In the genomic region with DNA sequence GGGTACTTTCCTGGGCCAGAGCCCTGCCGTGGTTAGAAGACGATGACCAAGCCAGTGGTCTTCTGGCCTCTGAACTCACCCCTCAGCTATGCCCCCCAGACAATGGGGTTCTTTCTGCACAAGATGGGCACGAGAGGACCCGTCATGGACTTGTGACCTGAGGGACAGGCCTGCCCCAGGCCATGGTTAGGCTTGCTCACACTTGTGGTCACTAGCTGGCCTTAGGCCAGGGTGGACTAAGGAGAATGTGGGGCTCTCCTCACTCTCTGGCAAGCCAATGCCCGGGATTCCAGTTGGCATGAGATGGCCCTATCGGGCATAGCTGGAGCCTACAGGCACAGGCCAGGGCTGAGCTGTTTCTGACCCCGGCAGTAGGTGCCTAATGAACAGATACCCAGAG, we compare ENCODE assay signal across 30 mouse cellular contexts. TPM values are rescaled to one million over a fixed set of nuclear protein-coding genes. Genes with fewer than 3 reads are reported as not detected.
DNase-seq lines count a peak whose midpoint lies in the region; ATAC-seq and TF ChIP-seq lines count a peak whose summit lies in the region.
"Had no signal": no experiment of that assay in that cellular context is flagged by ENCODE, and none has a peak within 500 bp of the region (broad histone marks: within the 10 kb centered on the region; RNA-seq: fewer than 3 reads in every experiment).

No protein-coding gene starts in this region.

- no peak for TF ChIP-seq POLR2A in thymus, adult 2 months (IDR thresholded peaks at IDR 0.05; ENCODE audit: control insufficient read depth, extremely low read depth, insufficient read depth, low read length, poor library complexity)

- peaks cover 95% of the 10 kb centered on the region for H3K27me3 ChIP-seq in forebrain, embryonic 10.5 days (ENCODE audit: poor library complexity, severe bottlenecking)
- H3K27me3 ChIP-seq in forebrain, embryonic 13.5 days: peaks cover 69% of the 10 kb centered on the region
- H3K27me3 ChIP-seq in C2C12 (ENCODE audit: control insufficient read depth, insufficient read depth, insufficient read length): peaks cover 24% of the 10 kb centered on the region
- H3K27me3 ChIP-seq in embryonic facial prominence, embryonic 11.5 days (ENCODE audit: control insufficient read depth, insufficient read depth, low read length): peaks cover 10% of the 10 kb centered on the region
- H3K27me3 ChIP-seq in thymus, adult 2 months (ENCODE audit: control insufficient read depth, insufficient read depth, low read length): peaks cover 8% of the 10 kb centered on the region; the same call in 1 of the 2 replicates

- ATAC-seq in forebrain, embryonic 13.5 days: no peak
- ATAC-seq in embryonic facial prominence, embryonic 11.5 days (replicated peaks; ENCODE audit: insufficient number of reproducible peaks, low FRiP score, low TSS enrichment, low read depth): no peak
- ATAC-seq: forebrain, embryonic 14.5 days; liver, embryonic 12.5 days; liver, postnatal 0 days; lung, postnatal 0 days; Patski had no signal

- no peaks in the 10 kb centered on the region for H3K79me3 ChIP-seq in C2C12 (ENCODE audit: low read depth)

- no peak overlapping the region for H3K4me3 ChIP-seq in forebrain, embryonic 10.5 days
- H3K4me3 ChIP-seq in forebrain, embryonic 13.5 days: no peak overlapping the region
- H3K4me3 ChIP-seq in C2C12 (ENCODE audit: insufficient read depth, poor library complexity, severe bottlenecking): no peak overlapping the region
- no peak overlapping the region for H3K4me3 ChIP-seq in embryonic facial prominence, embryonic 11.5 days (ENCODE audit: low read depth, low read length)
- no peak overlapping the region for H3K4me3 ChIP-seq in thymus, adult 2 months (ENCODE audit: control insufficient read depth, insufficient read depth, low read length)
- H3K4me3 ChIP-seq: embryonic facial prominence, embryonic 15.5 days; hindbrain, embryonic 15.5 days; layer of hippocampus, adult 2 months; left cerebral cortex, adult 2 months; liver, embryonic 12.5 days; megakaryocyte, embryonic 14.5 days; midbrain, embryonic 13.5 days had no signal

- TF ChIP-seq CTCF in C2C12 (IDR thresholded peaks at IDR 0.05; ENCODE audit: control insufficient read depth, insufficient read depth, insufficient read length): no peak
- TF ChIP-seq CTCF in thymus, adult 2 months (IDR thresholded peaks at IDR 0.05; ENCODE audit: borderline replicate concordance, control insufficient read depth, extremely low read depth, insufficient read depth, low read length, poor library complexity): no peak

- no peaks in the 10 kb centered on the region for H3K9me3 ChIP-seq in forebrain, embryonic 10.5 days
- no peaks in the 10 kb centered on the region for H3K9me3 ChIP-seq in forebrain, embryonic 13.5 days (replicated peaks)
- no peaks in the 10 kb centered on the region for H3K9me3 ChIP-seq in embryonic facial prominence, embryonic 11.5 days (replicated peaks; ENCODE audit: control insufficient read depth, low read length)
- H3K9me3 ChIP-seq: embryonic facial prominence, embryonic 15.5 days; heart, embryonic 12.5 days; hindbrain, embryonic 15.5 days; limb, embryonic 13.5 days; liver, embryonic 12.5 days; megakaryocyte, embryonic 14.5 days; midbrain, embryonic 13.5 days; neural tube, embryonic 12.5 days had no signal

- H3ac ChIP-seq in C2C12 (ENCODE audit: control insufficient read depth, insufficient read length, low read depth): no peak overlapping the region

- no peak overlapping the region for H3K4me2 ChIP-seq in forebrain, embryonic 13.5 days
- H3K4me2 ChIP-seq in embryonic facial prominence, embryonic 11.5 days (ENCODE audit: low read depth, low read length): no peak overlapping the region
- H3K4me2 ChIP-seq: embryonic facial prominence, embryonic 15.5 days; hindbrain, embryonic 15.5 days had no signal

- WGBS in forebrain, embryonic 10.5 days: 66% methylated on average over 7 of the region's 7 CpGs
- 70% methylated on average over 7 of the region's 7 CpGs for WGBS in forebrain, embryonic 13.5 days
- 54% methylated on average over 7 of the region's 7 CpGs for WGBS in embryonic facial prominence, embryonic 11.5 days
- 87% methylated on average over 7 of the region's 7 CpGs for WGBS in thymus, adult 2 months

- H3K79me2 ChIP-seq in C2C12 (ENCODE audit: control insufficient read depth, insufficient read depth): no peaks in the 10 kb centered on the region

- no peak for DNase-seq in forebrain, embryonic 10.5 days (ENCODE audit: extremely low spot score, low spot score)
- peak; percentile 20 for DNase-seq in kidney, postnatal 10 days
- DNase-seq in kidney, adult 18-20 months: no peak
- no peak for DNase-seq in embryonic facial prominence, embryonic 11.5 days (ENCODE audit: low spot score)
- no peak for DNase-seq in right cerebral cortex, postnatal 25 days
- DNase-seq in thymus, adult 2 months: no peak
- DNase-seq: adrenal gland, postnatal 25 days; cerebellum, adult 11-12 months; heart, adult 11 months; heart, postnatal 4 days; kidney, adult 9 months; kidney, postnatal 36 days; liver, postnatal 0 days; lung, postnatal 4 days; thymus, postnatal 14 days had no signal

- peaks cover 97% of the 10 kb centered on the region for H3K4me1 ChIP-seq in forebrain, embryonic 10.5 days
- H3K4me1 ChIP-seq in forebrain, embryonic 13.5 days: peaks cover 47% of the 10 kb centered on the region
- peaks cover 26% of the 10 kb centered on the region for H3K4me1 ChIP-seq in embryonic facial prominence, embryonic 11.5 days (ENCODE audit: control insufficient read depth, insufficient read depth, low read length)
- no peaks in the 10 kb centered on the region for H3K4me1 ChIP-seq in thymus, adult 2 months (replicated peaks; ENCODE audit: control insufficient read depth, insufficient read depth, low read length)

- H3K9ac ChIP-seq in forebrain, embryonic 13.5 days: no peak overlapping the region
- H3K9ac ChIP-seq in embryonic facial prominence, embryonic 11.5 days (replicated peaks; ENCODE audit: low read length): peak overlapping the region; percentile 4; the same call in 1 of the 2 replicates
- H3K9ac ChIP-seq: embryonic facial prominence, embryonic 15.5 days; hindbrain, embryonic 15.5 days; liver, embryonic 12.5 days; liver, postnatal 0 days; midbrain, embryonic 13.5 days; neural tube, embryonic 12.5 days had no signal

- peak overlapping the region; percentile 85; the same call in 1 of the 2 replicates for H3K27ac ChIP-seq in forebrain, embryonic 10.5 days
- no peak overlapping the region for H3K27ac ChIP-seq in forebrain, embryonic 13.5 days
- H3K27ac ChIP-seq in embryonic facial prominence, embryonic 11.5 days (replicated peaks; ENCODE audit: low read depth, low read length): no peak overlapping the region
- H3K27ac ChIP-seq in thymus, adult 2 months (ENCODE audit: control insufficient read depth, insufficient read depth, low read length): no peak overlapping the region
- H3K27ac ChIP-seq: embryonic facial prominence, embryonic 15.5 days; hindbrain, embryonic 15.5 days; layer of hippocampus, adult 2 months; left cerebral cortex, adult 2 months; liver, embryonic 12.5 days; midbrain, embryonic 13.5 days; neural tube, embryonic 12.5 days had no signal

- no peaks in the 10 kb centered on the region for H3K36me3 ChIP-seq in forebrain, embryonic 10.5 days (replicated peaks)
- H3K36me3 ChIP-seq in forebrain, embryonic 13.5 days (ENCODE audit: poor library complexity, severe bottlenecking): no peaks in the 10 kb centered on the region
- no peaks in the 10 kb centered on the region for H3K36me3 ChIP-seq in C2C12 (ENCODE audit: control insufficient read depth, insufficient read depth)
- H3K36me3 ChIP-seq in embryonic facial prominence, embryonic 11.5 days (replicated peaks; ENCODE audit: control insufficient read depth, insufficient read depth, low read depth, low read length): no peaks in the 10 kb centered on the region
- H3K36me3 ChIP-seq in thymus, adult 2 months (ENCODE audit: control insufficient read depth, insufficient read depth, low read length): no peaks in the 10 kb centered on the region
- H3K36me3 ChIP-seq: embryonic facial prominence, embryonic 15.5 days; heart, embryonic 12.5 days; hindbrain, embryonic 15.5 days; limb, embryonic 13.5 days; liver, embryonic 12.5 days; midbrain, embryonic 13.5 days; neural tube, embryonic 12.5 days had no signal

TF ChIP-seq in C2C12, 6 proteins besides CTCF, POLR2A, EP300 and RAD21:
- TF ChIP-seq FOSL1 (IDR thresholded peaks at IDR 0.05; ENCODE audit: insufficient read depth, low read length, poor library complexity, severe bottlenecking) (peak; percentile 10), MAX (IDR thresholded peaks at IDR 0.05) (no peak)

RNA-seq across cellular contexts. Expression of gene Phb, which starts 22.4 kb away (rescaled TPM):
- polyA plus RNA-seq in forebrain, embryonic 10.5 days (2016; fragmentation: Nextera tagmentation; extraction: Ambion mirVana): 273 and 276 TPM in 2 replicates
- polyA plus RNA-seq in forebrain, embryonic 13.5 days (2015; fragmentation: Nextera tagmentation; extraction: Ambion mirVana): 187 and 188 TPM in 2 replicates
- polyA plus RNA-seq in C2C12 (2012; fragmentation: generic; extraction: Trizol): 396 TPM
- 244 and 253 TPM in 2 replicates for polyA plus RNA-seq in embryonic facial prominence, embryonic 11.5 days (2014; fragmentation: Nextera tagmentation; extraction: Ambion mirVana)
- 88.9 and 103 TPM in 2 replicates for polyA plus RNA-seq in thymus, adult 2 months (2012; rRNA removed)

RNA-seq across cellular contexts. Expression of gene Ngfr, which starts 56.8 kb away (rescaled TPM):
- polyA plus RNA-seq in forebrain, embryonic 10.5 days (2016; fragmentation: Nextera tagmentation; extraction: Ambion mirVana): 12.3 and 14.6 TPM in 2 replicates
- polyA plus RNA-seq in forebrain, embryonic 13.5 days (2015; fragmentation: Nextera tagmentation; extraction: Ambion mirVana): 6.3 and 7.5 TPM in 2 replicates
- 0.02 TPM for polyA plus RNA-seq in C2C12 (2012; fragmentation: generic; extraction: Trizol)
- polyA plus RNA-seq in embryonic facial prominence, embryonic 11.5 days (2014; fragmentation: Nextera tagmentation; extraction: Ambion mirVana): 13.7 and 13.9 TPM in 2 replicates
- 6.4 and 7.0 TPM in 2 replicates for polyA plus RNA-seq in thymus, adult 2 months (2012; rRNA removed)
